Mouse (Mus musculus) lung, embryonic 15.5 days (tissue): ENCODE data around the gene Sec23ip. TPM values are rescaled to one million over a fixed set of nuclear protein-coding genes. Genes with fewer than 3 reads are reported as not detected.

Experiments
- ATAC-seq: fragments of 200-750 bp; cut with Nextera tagmentation; 2 replicates; pipeline ENCODE4 v1.8.0; 2017; ENCODE audit warnings: moderate number of reproducible peaks, borderline replicate concordance; ENCODE audit not compliant: low FRiP score, low TSS enrichment; ENCODE audit errors: extremely low read depth
- H3K27ac ChIP-seq: fragments of 300-500 bp; sonication (generic); 2 replicates; pipeline ENCODE4 v1.5.1; 2015; ENCODE audit warnings: moderate library complexity, mild to moderate bottlenecking, inconsistent platforms
- H3K27me3 ChIP-seq: fragments of 300-500 bp; sonication (generic); 2 replicates; pipeline ENCODE4 v1.6.1; 2015; ENCODE audit warnings: inconsistent platforms
- H3K36me3 ChIP-seq: fragments of 300-500 bp; sonication (generic); 2 replicates; pipeline ENCODE4 v1.6.1; 2015; ENCODE audit warnings: inconsistent platforms
- H3K4me1 ChIP-seq: fragments of 300-500 bp; sonication (generic); 2 replicates; pipeline ENCODE4 v1.6.1; 2015; ENCODE audit warnings: inconsistent platforms
- H3K4me2 ChIP-seq: fragments of 300-500 bp; sonication (generic); 2 replicates; pipeline ENCODE4 v1.6.1; 2015; ENCODE audit warnings: inconsistent platforms, mild to moderate bottlenecking, moderate library complexity
- H3K4me3 ChIP-seq: fragments of 300-500 bp; sonication (generic); 2 replicates; pipeline ENCODE4 v1.5.1; 2015; ENCODE audit warnings: mild to moderate bottlenecking, inconsistent platforms
- H3K9ac ChIP-seq: fragments of 300-500 bp; sonication (generic); 2 replicates; pipeline ENCODE4 v1.6.1; 2015; ENCODE audit warnings: inconsistent platforms
- H3K9me3 ChIP-seq: fragments of 300-500 bp; sonication (generic); 2 replicates; pipeline ENCODE4 v1.6.1; 2016; ENCODE audit warnings: inconsistent platforms
- WGBS: fragments of 180-500 bp; shearing (Covaris S2); methylation state at CpG from one replicate; pipeline ENCODE4 v1.1.7; 2015; 5-methylcytosine and 5-hydroxymethylcytosine counted together
- microRNA-seq: library from miRNA; unstranded; fragments of <30 nt; microRNA quantifications from one replicate; pipeline ENCODE4, GENCODE M21; 2016
- polyA plus RNA-seq: library from polyadenylated mRNA; unstranded; fragments of >200 nt; fragmentation: Nextera tagmentation; extraction: Ambion mirVana; gene quantifications from 2 replicates; pipeline ENCODE4 v1.2.1, GENCODE M21; 2015

The Sec23ip gene
- polyA plus RNA-seq, 1 experiment from 2014 or later: 38.8 TPM

GRCm38 (mm10) chr7:128781846-128782245 is 37.1 kb downstream of the Sec23ip start:
- no peaks in the 10 kb centered on the region for H3K9me3 ChIP-seq
- no peak overlapping the region for H3K4me3 ChIP-seq
- ATAC-seq: no peak
- peaks cover 68% of the 10 kb centered on the region for H3K36me3 ChIP-seq
- no peaks in the 10 kb centered on the region for H3K27me3 ChIP-seq
- H3K4me1 ChIP-seq: no peaks in the 10 kb centered on the region
- no peak overlapping the region for H3K27ac ChIP-seq
- H3K4me2 ChIP-seq: no peak overlapping the region
- no peak overlapping the region for H3K9ac ChIP-seq
- WGBS: 86% methylated on average over 3 of the region's 3 CpGs

- H3K9me3 ChIP-seq: no peaks in the 10 kb centered on the region
- no peak overlapping the region for H3K4me3 ChIP-seq
- H3K36me3 ChIP-seq: peaks cover 9% of the 10 kb centered on the region
- ATAC-seq: no peak
- H3K27ac ChIP-seq: no peak overlapping the region
- no peaks in the 10 kb centered on the region for H3K27me3 ChIP-seq
- no peaks in the 10 kb centered on the region for H3K4me1 ChIP-seq
- no peak overlapping the region for H3K9ac ChIP-seq
- 73% methylated on average over 4 of the region's 4 CpGs for WGBS
- H3K4me2 ChIP-seq: no peak overlapping the region
These were observed 45.3 kb downstream of the Sec23ip start for GRCm38 (mm10) chr7:128790045-128790444.

- ATAC-seq: no peak
- Histone ChIP-seq H3K9me3 (no peaks in the 10 kb centered on the region), H3K27me3 (no peaks in the 10 kb centered on the region), H3K4me1 (no peaks in the 10 kb centered on the region), H3K4me3 (no peak overlapping the region), H3K4me2 (no peak overlapping the region), H3K27ac (no peak overlapping the region), H3K36me3 (no peaks in the 10 kb centered on the region), H3K9ac (no peak overlapping the region)
- WGBS: 62% methylated on average over 4 of the region's 4 CpGs
These were observed 48.7 kb downstream of the Sec23ip start for GRCm38 (mm10) chr7:128793464-128793863.

GRCm38 (mm10) chr7:128824986-128825563 is 80.3 kb downstream of the Sec23ip start:
- no peak overlapping the region for H3K27ac ChIP-seq
- no peak for ATAC-seq
- H3K4me1 ChIP-seq: no peaks in the 10 kb centered on the region
- 54% methylated on average over 5 of the region's 5 CpGs for WGBS
- no peaks in the 10 kb centered on the region for H3K36me3 ChIP-seq
- no peak overlapping the region for H3K9ac ChIP-seq
- H3K27me3 ChIP-seq: no peaks in the 10 kb centered on the region
- H3K4me3 ChIP-seq: no peak overlapping the region
- H3K9me3 ChIP-seq: no peaks in the 10 kb centered on the region
- no peak overlapping the region for H3K4me2 ChIP-seq

- H3K4me1 ChIP-seq: no peaks in the 10 kb centered on the region
- WGBS: 65% methylated on average over 12 of the region's 12 CpGs
- H3K27ac ChIP-seq: no peak overlapping the region
- no peak overlapping the region for H3K4me2 ChIP-seq
- H3K9ac ChIP-seq: no peak overlapping the region
- no peaks in the 10 kb centered on the region for H3K9me3 ChIP-seq
- no peaks in the 10 kb centered on the region for H3K27me3 ChIP-seq
- ATAC-seq: no peak
- H3K36me3 ChIP-seq: no peaks in the 10 kb centered on the region
- no peak overlapping the region for H3K4me3 ChIP-seq
These were observed 87.8 kb downstream of the Sec23ip start for GRCm38 (mm10) chr7:128832455-128833081.

GRCm38 (mm10) chr7:128833196-128833595 is 88.5 kb downstream of the Sec23ip start:
- ATAC-seq: no peak
- Histone ChIP-seq H3K9ac (no peak overlapping the region), H3K4me2 (no peak overlapping the region), H3K4me1 (no peaks in the 10 kb centered on the region), H3K4me3 (no peak overlapping the region), H3K9me3 (no peaks in the 10 kb centered on the region), H3K27ac (no peak overlapping the region), H3K36me3 (no peaks in the 10 kb centered on the region), H3K27me3 (no peaks in the 10 kb centered on the region)
- 77% methylated on average over 4 of the region's 4 CpGs for WGBS

Small RNA genes within 50 kb of the gene (microRNA-seq; reads per million reads assigned to microRNA genes)
- not detected for gene Gm25778

Other genes starting within 250 kb of the Sec23ip start
- gene Bag3, start 221.3 kb upstream of the Sec23ip start, polyA plus RNA-seq: 18.3 and 18.4 TPM in 2 replicates
- 16.2 and 17.2 TPM in 2 replicates for gene Inpp5f, start 133.6 kb upstream of the Sec23ip start, polyA plus RNA-seq
- 66.9 and 67.3 TPM in 2 replicates for gene Mcmbp, start 4.4 kb upstream of the Sec23ip start, polyA plus RNA-seq